ENCODE assay signal across 14 mouse cellular contexts in the genomic region with DNA sequence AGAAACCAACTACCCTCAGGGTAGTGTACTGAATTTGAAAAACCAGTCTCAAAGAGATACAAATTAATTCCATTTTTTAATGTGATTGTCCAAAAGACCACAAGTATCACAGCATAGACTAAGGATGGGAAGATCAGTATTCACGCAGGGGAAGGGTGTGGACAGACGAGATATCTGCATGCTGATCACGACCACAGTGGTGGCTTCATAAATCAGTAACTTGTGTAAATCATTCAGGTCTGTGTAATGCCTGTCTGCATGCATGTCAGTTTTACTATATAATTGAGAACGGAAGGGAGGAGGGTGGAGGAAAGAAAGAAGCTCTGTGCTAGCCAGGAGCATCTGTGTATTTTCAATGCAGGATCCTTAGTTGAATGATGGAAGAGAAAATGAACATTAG.
"Had no signal": no experiment of that assay in that cellular context is flagged by ENCODE, and none has a peak within 500 bp of the region (broad histone marks: within the 10 kb centered on the region; RNA-seq: fewer than 3 reads in every experiment).

No protein-coding gene starts in this region.

- H3K4me2 ChIP-seq: stomach, embryonic 15.5 days had no signal

- H3K9ac ChIP-seq: stomach, embryonic 15.5 days had no signal

- H3K27ac ChIP-seq: stomach, embryonic 15.5 days; stomach, postnatal 0 days had no signal

- H3K9me3 ChIP-seq: stomach, embryonic 15.5 days had no signal

- H3K27me3 ChIP-seq: stomach, embryonic 15.5 days had no signal

- H3K4me1 ChIP-seq: stomach, embryonic 15.5 days had no signal

- H3K36me3 ChIP-seq: stomach, embryonic 15.5 days had no signal

- DNase-seq: retina, postnatal 1 day; right cerebral cortex, adult 18-20 months; right cerebral cortex, postnatal 14 days; right cerebral cortex, postnatal 25 days; right cerebral cortex, postnatal 4 days; spleen, adult 18-20 months; thymus, adult 18-20 months; thymus, adult 2 months; thymus, postnatal 14 days; thymus, postnatal 25 days; thymus, postnatal 36 days; thymus, postnatal 4 days had no signal

- H3K4me3 ChIP-seq: stomach, embryonic 15.5 days had no signal
